Mouse (Mus musculus): ENCODE measurements around the gene Gpr183.

Gpr183 gene

DNA sequence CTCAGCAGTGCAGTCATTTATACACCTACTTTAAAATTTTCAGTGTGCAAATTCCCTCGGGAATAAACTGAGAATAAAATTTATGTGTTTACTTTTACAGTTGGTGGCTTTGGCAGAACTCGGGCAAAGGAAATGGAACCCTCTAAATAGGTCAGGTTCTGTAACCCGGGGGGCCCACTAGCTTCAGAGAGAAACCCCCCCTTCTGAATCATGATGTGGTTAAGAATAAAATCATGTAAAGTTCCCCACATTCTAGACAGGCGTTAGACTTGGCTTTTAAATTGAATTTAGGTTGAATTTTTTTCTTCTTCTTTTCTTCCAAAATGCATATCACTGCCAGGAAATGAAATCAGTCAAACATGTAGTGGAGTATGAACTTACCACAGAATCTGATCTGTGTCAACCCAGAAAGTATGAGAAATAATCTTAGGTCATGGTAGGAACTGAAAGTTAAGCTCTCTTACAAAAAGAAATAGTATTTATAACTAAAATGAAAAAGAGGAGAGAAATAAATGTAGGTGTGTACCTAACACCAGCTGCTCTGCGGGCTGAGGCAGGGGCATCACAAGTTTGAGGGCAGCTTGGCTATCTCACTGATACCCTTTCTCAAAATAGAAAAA is 9.7 kb downstream of the Gpr183 start:
- DNase-seq = no peak

DNA sequence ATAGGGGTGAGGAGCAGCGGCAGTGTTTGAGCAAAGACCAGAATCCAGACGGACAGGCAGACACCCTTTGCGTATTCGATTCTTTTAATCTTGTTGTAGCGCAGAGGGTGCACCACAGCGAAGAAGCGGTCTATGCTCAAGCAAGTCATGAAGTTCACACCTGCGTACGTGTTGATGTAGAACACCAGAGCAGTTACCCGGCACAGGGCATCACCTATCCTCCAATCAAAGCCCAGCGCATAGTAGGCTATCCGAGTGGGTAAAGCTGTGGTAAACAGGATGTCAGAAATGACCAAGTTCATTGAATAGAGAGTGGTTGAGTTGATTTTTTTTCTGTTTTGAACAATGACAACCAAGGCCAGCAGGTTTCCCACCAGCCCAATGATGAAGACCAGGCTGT is 10.4 kb downstream of the Gpr183 start:
- no peak for DNase-seq

- DNase-seq = no peak
These were observed 10.9 kb downstream of the Gpr183 start for GRCm38 (mm10) chr14:121954129-121954528.

DNA sequence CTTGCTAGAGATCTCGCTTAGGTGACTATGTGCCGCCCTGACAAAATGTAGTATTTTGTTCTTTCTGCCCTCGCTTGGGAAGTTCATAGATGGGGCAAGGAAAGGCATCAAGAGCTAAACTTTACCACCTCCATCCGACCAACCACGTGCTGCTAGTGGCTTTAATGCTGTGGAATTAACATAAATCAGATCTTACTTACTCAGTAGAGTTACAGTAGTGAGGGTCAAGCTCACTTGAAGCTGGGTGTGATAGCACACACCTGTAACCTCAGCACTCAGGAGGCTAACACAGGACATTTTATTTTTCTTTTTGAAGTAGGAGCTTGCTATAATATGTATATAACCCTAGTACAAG is 13.0 kb downstream of the Gpr183 start:
- DNase-seq = no peak

- no peak for DNase-seq
These were observed 13.5 kb downstream of the Gpr183 start for GRCm38 (mm10) chr14:121951399-121952045.

- DNase-seq = no peak
These were observed 15.1 kb downstream of the Gpr183 start for GRCm38 (mm10) chr14:121949897-121950296.

DNA sequence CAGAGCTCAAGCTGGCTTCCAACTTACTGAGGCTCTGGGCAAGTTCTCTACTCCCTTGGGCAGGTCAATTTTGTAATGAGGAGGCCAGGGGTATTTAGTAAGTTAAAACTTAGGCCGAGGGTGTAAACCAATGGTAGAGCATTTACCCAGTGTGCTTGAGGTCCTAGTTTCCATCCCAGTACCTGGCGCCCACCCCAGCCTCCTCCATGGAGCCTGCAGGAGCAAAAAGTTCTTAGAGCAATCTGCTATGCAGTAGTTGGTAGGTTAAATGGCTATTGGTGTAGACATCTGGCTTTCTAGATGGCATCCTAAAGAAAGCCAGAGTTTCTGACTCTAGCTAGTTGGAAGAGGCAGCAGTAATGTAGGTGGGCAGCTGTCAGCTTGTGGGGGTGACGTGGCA is 15.6 kb downstream of the Gpr183 start:
- no peak for DNase-seq

GRCm38 (mm10) chr14:121947966-121948365 is 17.0 kb downstream of the Gpr183 start:
- no peak for DNase-seq

- DNase-seq = no peak
These were observed 17.7 kb downstream of the Gpr183 start for GRCm38 (mm10) chr14:121947201-121947760.

DNA sequence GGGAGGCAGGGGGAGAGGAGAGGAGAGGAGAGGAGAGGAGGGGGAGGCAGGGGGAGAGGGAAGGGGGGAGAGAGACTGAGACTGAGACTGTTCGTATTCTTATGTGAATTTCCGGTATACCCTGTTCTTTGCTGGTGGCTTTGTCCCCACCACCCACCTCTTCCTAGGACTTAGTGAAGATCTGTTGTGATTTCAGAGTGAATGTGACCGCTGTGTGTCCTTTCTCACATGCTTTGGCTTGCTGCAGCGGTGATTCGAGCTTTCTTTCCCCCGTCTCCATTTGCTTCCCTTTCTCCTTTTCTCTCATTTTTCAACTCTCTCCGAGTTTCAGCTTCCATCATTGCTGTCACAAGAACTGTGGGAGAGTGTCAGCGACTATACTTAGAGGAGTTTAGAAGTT is 18.3 kb downstream of the Gpr183 start:
- DNase-seq = no peak

- no peak for DNase-seq
These were observed 18.9 kb downstream of the Gpr183 start for GRCm38 (mm10) chr14:121946131-121946530.

- no peak for DNase-seq
These were observed 25.4 kb downstream of the Gpr183 start for GRCm38 (mm10) chr14:121939582-121939981.

GRCm38 (mm10) chr14:121938256-121939191 is 26.5 kb downstream of the Gpr183 start:
- no peak for DNase-seq

GRCm38 (mm10) chr14:121937601-121938255 is 27.3 kb downstream of the Gpr183 start:
- no peak for DNase-seq

- no peak for DNase-seq
These were observed 28.1 kb downstream of the Gpr183 start for GRCm38 (mm10) chr14:121936856-121937255.

DNA sequence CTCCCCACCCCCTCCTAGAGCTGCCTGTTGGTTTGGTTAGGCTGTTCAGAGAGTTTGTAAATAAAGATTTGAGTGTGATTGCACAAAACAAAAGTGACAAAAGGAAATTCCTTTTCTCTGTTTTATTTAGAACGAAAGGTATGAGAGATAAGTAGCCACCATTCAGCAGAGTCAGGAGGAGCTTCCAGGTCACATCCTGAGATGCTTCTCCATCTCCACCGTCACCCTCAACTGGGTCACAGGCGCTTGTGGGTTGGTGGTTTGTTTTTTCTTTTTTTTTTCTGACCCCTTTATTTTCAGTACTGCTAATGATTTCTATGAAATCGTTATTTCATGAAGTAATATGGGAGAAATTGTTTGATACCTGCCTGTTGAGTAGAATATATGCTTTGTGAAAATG is 28.6 kb downstream of the Gpr183 start:
- no peak for DNase-seq

DNA sequence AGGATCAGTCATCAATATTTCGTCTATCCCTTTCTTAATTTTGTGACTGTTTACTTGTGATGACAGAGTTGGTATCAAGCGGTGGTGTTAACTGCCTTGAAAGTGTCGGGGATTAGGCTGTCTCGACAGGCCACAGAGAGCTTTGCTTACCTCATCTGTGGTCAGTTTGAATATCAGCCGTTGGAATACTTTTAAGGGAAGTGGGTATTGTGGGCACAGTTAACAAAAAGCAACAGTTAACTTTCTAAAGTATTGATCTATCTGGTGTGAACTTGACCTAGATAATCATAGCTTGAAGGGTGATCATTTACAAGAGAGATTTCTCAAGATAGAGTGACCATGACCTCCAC is 30.4 kb downstream of the Gpr183 start:
- DNase-seq = no peak

- no peak for DNase-seq
These were observed 30.9 kb downstream of the Gpr183 start for GRCm38 (mm10) chr14:121933906-121934596.

GRCm38 (mm10) chr14:121932180-121932579 is 32.8 kb downstream of the Gpr183 start:
- DNase-seq = no peak

DNA sequence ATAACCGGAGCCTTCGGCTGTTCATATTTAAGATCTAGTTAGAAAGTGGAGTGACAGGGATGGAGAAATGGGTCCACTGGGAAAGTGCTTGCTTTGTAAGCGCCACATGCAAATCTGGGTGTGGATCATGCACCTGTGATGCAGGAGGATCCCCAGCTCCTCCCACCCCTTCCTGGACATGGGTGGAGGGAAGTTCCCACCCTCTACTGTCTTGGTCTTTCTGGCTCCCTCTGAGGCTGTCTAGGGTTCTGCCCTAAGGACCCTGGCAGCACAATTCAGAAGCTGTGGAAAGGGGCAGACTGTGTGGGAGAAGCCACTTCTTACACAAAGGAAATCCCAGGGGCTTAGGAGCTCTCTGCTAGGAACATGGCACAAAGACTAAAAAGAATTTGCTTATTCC is 33.4 kb downstream of the Gpr183 start:
- DNase-seq = no peak

- DNase-seq = no peak
These were observed 34.1 kb downstream of the Gpr183 start for GRCm38 (mm10) chr14:121930731-121931383.

Measured in thymus, adult 18-20 months (tissue).